Mouse (Mus musculus) embryonic facial prominence, embryonic 12.5 days (tissue): ENCODE measurements around the gene Ttc39b. TPM values are rescaled to one million over a fixed set of nuclear protein-coding genes. Genes with fewer than 3 reads are reported as not detected.
A peak's percentile ranks its signal among the peaks of the same experiment; 100 is the strongest.

Experiments used
- ATAC-seq: fragments of 200-750 bp; cut with Nextera tagmentation; 2 replicates; pipeline ENCODE4 v1.8.0; 2017; ENCODE audit not compliant: insufficient number of reproducible peaks, insufficient read depth, low FRiP score, low TSS enrichment
- H3K27ac ChIP-seq: fragments of 300-500 bp; sonication (generic); 2 replicates; pipeline ENCODE4 v1.5.1; 2016; ENCODE audit warnings: mild to moderate bottlenecking
- H3K27me3 ChIP-seq: fragments of 300-500 bp; sonication (generic); 2 replicates; pipeline ENCODE4 v1.6.1; 2016; ENCODE audit warnings: mild to moderate bottlenecking, moderate library complexity
- H3K36me3 ChIP-seq: fragments of 300-500 bp; sonication (generic); 2 replicates; pipeline ENCODE4 v1.6.1; 2016; ENCODE audit warnings: mild to moderate bottlenecking
- H3K4me1 ChIP-seq: fragments of 300-500 bp; sonication (generic); 2 replicates; pipeline ENCODE4 v1.6.1; 2016
- H3K4me2 ChIP-seq: fragments of 300-500 bp; sonication (generic); replicated peaks from 2 replicates; pipeline ENCODE4 v1.6.1; 2016; ENCODE audit warnings: mild to moderate bottlenecking, moderate library complexity
- H3K4me3 ChIP-seq: fragments of 300-500 bp; sonication (generic); 2 replicates; pipeline ENCODE4 v1.5.1; 2016; ENCODE audit warnings: mild to moderate bottlenecking
- H3K9ac ChIP-seq: fragments of 300-500 bp; sonication (generic); 2 replicates; pipeline ENCODE4 v1.6.1; 2016; ENCODE audit warnings: mild to moderate bottlenecking, moderate library complexity
- H3K9me3 ChIP-seq: fragments of 300-500 bp; sonication (generic); 2 replicates; pipeline ENCODE4 v1.6.1; 2016; ENCODE audit warnings: mild to moderate bottlenecking, moderate library complexity
- WGBS: fragments of 180-500 bp; shearing (Covaris S2); methylation state at CpG from one replicate; pipeline ENCODE4 v1.1.7; 2016; 5-methylcytosine and 5-hydroxymethylcytosine counted together
- polyA plus RNA-seq: library from polyadenylated mRNA; unstranded; fragments of >200 nt; fragmentation: Nextera tagmentation; extraction: Ambion mirVana; gene quantifications from 2 replicates; pipeline ENCODE4 v1.2.1, GENCODE M21; 2016

Gene Ttc39b
- polyA plus RNA-seq, 1 experiment from 2014 or later, result 5.3 TPM

DNA sequence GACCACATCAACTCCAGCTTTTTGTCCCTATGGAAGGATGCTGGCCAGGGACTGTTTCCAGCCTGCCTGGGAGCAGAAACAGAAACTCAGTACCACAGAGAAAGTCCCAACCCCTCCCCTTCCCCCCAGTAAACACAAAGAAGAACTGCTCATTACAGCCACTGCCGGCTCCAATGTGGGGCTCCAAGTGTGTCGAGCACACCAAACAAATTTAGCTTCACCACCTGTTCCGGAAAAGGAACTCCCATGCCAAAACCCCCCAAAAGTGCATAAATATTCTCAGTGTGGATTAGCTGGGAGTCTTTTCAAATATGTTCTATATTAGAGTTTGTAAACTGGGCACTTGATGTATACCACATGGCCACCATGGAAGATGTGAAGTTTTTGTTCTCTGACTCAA lies 151.8 kb downstream of the Ttc39b start:
- Histone ChIP-seq H3K4me2 (no peak overlapping the region), H3K4me1 (peaks cover 7% of the 10 kb centered on the region), H3K9ac (no peak overlapping the region), H3K9me3 (no peaks in the 10 kb centered on the region), H3K27me3 (no peaks in the 10 kb centered on the region), H3K27ac (peak overlapping the region; percentile 64), H3K36me3 (no peaks in the 10 kb centered on the region), H3K4me3 (no peak overlapping the region)
- WGBS, result 22% methylated on average over 3 of the region's 3 CpGs
- peak; percentile 35; the same call in 1 of the 2 replicates for ATAC-seq

DNA sequence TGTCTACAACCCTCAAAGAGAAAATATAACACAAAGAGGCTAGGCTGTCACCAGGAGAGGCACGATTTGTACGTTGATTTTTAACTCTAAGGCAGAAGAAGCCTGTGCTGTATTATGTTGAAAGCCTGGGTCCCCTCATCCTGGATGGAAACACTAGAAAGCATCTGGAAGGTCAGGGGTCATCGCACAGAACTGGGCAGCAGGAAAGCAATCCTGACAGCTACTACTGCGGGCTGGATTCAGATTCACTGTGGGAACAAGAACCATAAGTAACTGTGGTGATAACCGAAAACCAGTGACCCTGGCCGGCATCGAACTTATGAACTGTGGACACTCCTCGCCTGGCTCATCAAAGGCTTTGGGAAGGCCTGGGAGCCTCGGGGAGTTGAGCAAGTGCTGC lies 153.3 kb downstream of the Ttc39b start:
- Histone ChIP-seq H3K9ac (no peak overlapping the region), H3K27ac (no peak overlapping the region), H3K4me1 (peaks cover 7% of the 10 kb centered on the region), H3K9me3 (no peaks in the 10 kb centered on the region), H3K27me3 (no peaks in the 10 kb centered on the region), H3K4me3 (no peak overlapping the region), H3K4me2 (no peak overlapping the region), H3K36me3 (no peaks in the 10 kb centered on the region)
- ATAC-seq, result no peak
- WGBS, result 34% methylated on average over 9 of the region's 9 CpGs

Other genes starting within 250 kb of the Ttc39b start
- gene Snapc3, start 93.5 kb upstream of the Ttc39b start, polyA plus RNA-seq, result 56.0 and 57.5 TPM in 2 replicates
- 274 and 306 TPM in 2 replicates for gene Psip1, start 162.2 kb upstream of the Ttc39b start, polyA plus RNA-seq
- gene Ccdc171, start 201.3 kb upstream of the Ttc39b start, polyA plus RNA-seq, result 6.3 and 8.1 TPM in 2 replicates